Mouse (Mus musculus): Measurements from ENCODE around the gene Tab1.
"Not testable (repeated sequence)": the region's sequence is repeated elsewhere in the genome, so short reads cannot be mapped to it uniquely, and the experiment has no call there.

Gene Tab1

GRCm38 (mm10) chr15:80105490-80106410, 27.2 kb upstream of the Tab1 start:
- DNase-seq (ENCODE audit: low read depth, low spot score), result no peak

- DNase-seq (ENCODE audit: low read depth, low spot score), result no peak
These were observed 25.8 kb upstream of the Tab1 start for GRCm38 (mm10) chr15:80107143-80107542.

GRCm38 (mm10) chr15:80107575-80107974, 25.4 kb upstream of the Tab1 start:
- no peak for DNase-seq (ENCODE audit: low read depth, low spot score)

- DNase-seq (ENCODE audit: low read depth, low spot score), result no peak
These were observed 21.5 kb upstream of the Tab1 start for GRCm38 (mm10) chr15:80111436-80111835.

- DNase-seq (ENCODE audit: low read depth, low spot score), result peak; percentile 53
These were observed 20.4 kb upstream of the Tab1 start for GRCm38 (mm10) chr15:80112499-80112898.

GRCm38 (mm10) chr15:80114414-80114813, 18.5 kb upstream of the Tab1 start:
- DNase-seq (ENCODE audit: low read depth, low spot score), result no peak

GRCm38 (mm10) chr15:80115256-80115655, 17.7 kb upstream of the Tab1 start:
- no peak for DNase-seq (ENCODE audit: low read depth, low spot score)

GRCm38 (mm10) chr15:80115866-80116794, 16.8 kb upstream of the Tab1 start:
- DNase-seq (ENCODE audit: low read depth, low spot score), result no peak

- DNase-seq (ENCODE audit: low read depth, low spot score), result no peak
These were observed 15.8 kb upstream of the Tab1 start for GRCm38 (mm10) chr15:80117154-80117553.

- no peak for DNase-seq (ENCODE audit: low read depth, low spot score)
These were observed 13.9 kb upstream of the Tab1 start for GRCm38 (mm10) chr15:80119076-80119475.

GRCm38 (mm10) chr15:80121721-80122325, 11.1 kb upstream of the Tab1 start:
- no peak for DNase-seq (ENCODE audit: low read depth, low spot score)

- not testable (repeated sequence) for DNase-seq (ENCODE audit: low read depth, low spot score)
These were observed 10.5 kb upstream of the Tab1 start for GRCm38 (mm10) chr15:80122431-80122830.

GRCm38 (mm10) chr15:80124651-80125050, 8.3 kb upstream of the Tab1 start:
- DNase-seq (ENCODE audit: low read depth, low spot score), result no peak

GRCm38 (mm10) chr15:80127191-80127590, 5.7 kb upstream of the Tab1 start:
- peak; percentile 32 for DNase-seq (ENCODE audit: low read depth, low spot score)

- DNase-seq (ENCODE audit: low read depth, low spot score), result no peak
These were observed 2.9 kb upstream of the Tab1 start for GRCm38 (mm10) chr15:80129982-80130381.

GRCm38 (mm10) chr15:80130689-80131088, 2.2 kb upstream of the Tab1 start:
- no peak for DNase-seq (ENCODE audit: low read depth, low spot score)

- DNase-seq (ENCODE audit: low read depth, low spot score), result no peak
These were observed 1.5 kb upstream of the Tab1 start for GRCm38 (mm10) chr15:80131421-80131820.

GRCm38 (mm10) chr15:80132452-80132851, 475 bp upstream of the Tab1 start:
- DNase-seq (ENCODE audit: low read depth, low spot score), result no peak

GRCm38 (mm10) chr15:80133682-80134449, 939 bp downstream of the Tab1 start:
- no peak for DNase-seq (ENCODE audit: low read depth, low spot score)

- no peak for DNase-seq (ENCODE audit: low read depth, low spot score)
These were observed 1.5 kb downstream of the Tab1 start for GRCm38 (mm10) chr15:80134450-80134847.

GRCm38 (mm10) chr15:80135499-80135898, 2.6 kb downstream of the Tab1 start:
- DNase-seq (ENCODE audit: low read depth, low spot score), result no peak

Data from A20 (cell line).